9 mouse cellular contexts compared by ENCODE assay signal in genomic region chr5:125153201-125153816, GRCm38 (mm10). TPM values are rescaled to one million over a fixed set of nuclear protein-coding genes. Genes with fewer than 3 reads are reported as not detected.
DNase-seq lines count a peak whose midpoint lies in the region; ATAC-seq and TF ChIP-seq lines count a peak whose summit lies in the region.
"Had no signal": no experiment of that assay in that cellular context is flagged by ENCODE, and none has a peak within 500 bp of the region (broad histone marks: within the 10 kb centered on the region; RNA-seq: fewer than 3 reads in every experiment).

No protein-coding gene starts in this region.

- peaks cover 68% of the 10 kb centered on the region for H3K4me1 ChIP-seq in embryonic facial prominence, embryonic 14.5 days (ENCODE audit: control insufficient read depth, insufficient read depth, low read length)
- H3K4me1 ChIP-seq in olfactory bulb, adult 2 months (ENCODE audit: control insufficient read depth, insufficient read depth, low read length), result peaks cover 92% of the 10 kb centered on the region
- peaks cover 89% of the 10 kb centered on the region for H3K4me1 ChIP-seq in kidney, embryonic 16.5 days (ENCODE audit: insufficient read depth, low read length)

- ATAC-seq in embryonic facial prominence, embryonic 14.5 days (ENCODE audit: low read depth), result no peak
- ATAC-seq in inflammation-experienced regulatory T-cells, adult 6 months, result peak; percentile 71
- no peak for ATAC-seq in kidney, embryonic 16.5 days (ENCODE audit: low FRiP score, low TSS enrichment)

- peak; percentile 35; the same call in 1 of the 2 replicates for TF ChIP-seq CTCF in olfactory bulb, adult 2 months (IDR thresholded peaks at IDR 0.05; ENCODE audit: insufficient read depth, low read depth, low read length)

- no peak for TF ChIP-seq POLR2A in olfactory bulb, adult 2 months (IDR thresholded peaks at IDR 0.05; ENCODE audit: insufficient read depth, low read depth, low read length)

- H3K4me2 ChIP-seq in embryonic facial prominence, embryonic 14.5 days (ENCODE audit: low read depth, low read length), result no peak overlapping the region
- H3K4me2 ChIP-seq in kidney, embryonic 16.5 days (replicated peaks; ENCODE audit: low read depth, low read length), result no peak overlapping the region
- H3K4me2 ChIP-seq: heart, embryonic 15.5 days had no signal

- H3K27me3 ChIP-seq in embryonic facial prominence, embryonic 14.5 days (replicated peaks; ENCODE audit: control insufficient read depth, insufficient read depth, low read length), result no peaks in the 10 kb centered on the region
- no peaks in the 10 kb centered on the region for H3K27me3 ChIP-seq in kidney, embryonic 16.5 days (ENCODE audit: insufficient read depth, low read length)
- H3K27me3 ChIP-seq: heart, embryonic 15.5 days had no signal

- H3K9ac ChIP-seq in embryonic facial prominence, embryonic 14.5 days (ENCODE audit: low read depth, low read length), result no peak overlapping the region
- H3K9ac ChIP-seq in kidney, embryonic 16.5 days (replicated peaks; ENCODE audit: low read length), result no peak overlapping the region
- H3K9ac ChIP-seq: heart, embryonic 15.5 days had no signal

- no peaks in the 10 kb centered on the region; the same call in 1 of the 2 replicates for H3K36me3 ChIP-seq in embryonic facial prominence, embryonic 14.5 days (ENCODE audit: control insufficient read depth, insufficient read depth, low read length)
- H3K36me3 ChIP-seq in kidney, embryonic 16.5 days (ENCODE audit: insufficient read depth, low read length), result no peaks in the 10 kb centered on the region
- H3K36me3 ChIP-seq: heart, embryonic 15.5 days had no signal

- WGBS in embryonic facial prominence, embryonic 14.5 days, result 91% methylated on average over 11 of the region's 11 CpGs
- 52% methylated on average over 11 of the region's 11 CpGs for WGBS in olfactory bulb, adult 2 months
- 80% methylated on average over 11 of the region's 11 CpGs for WGBS in kidney, embryonic 16.5 days

- H3K4me3 ChIP-seq in embryonic facial prominence, embryonic 14.5 days (ENCODE audit: low read depth, low read length), result no peak overlapping the region
- H3K4me3 ChIP-seq in olfactory bulb, adult 2 months (ENCODE audit: insufficient read depth, low read depth, low read length), result no peak overlapping the region
- no peak overlapping the region for H3K4me3 ChIP-seq in kidney, embryonic 16.5 days (ENCODE audit: low read length)
- H3K4me3 ChIP-seq: heart, embryonic 15.5 days had no signal

- no peaks in the 10 kb centered on the region for H3K9me3 ChIP-seq in embryonic facial prominence, embryonic 14.5 days (ENCODE audit: control insufficient read depth, low read length)
- H3K9me3 ChIP-seq in kidney, embryonic 16.5 days (ENCODE audit: low read length), result no peaks in the 10 kb centered on the region
- H3K9me3 ChIP-seq: heart, embryonic 15.5 days had no signal

- H3K27ac ChIP-seq in embryonic facial prominence, embryonic 14.5 days (replicated peaks; ENCODE audit: low read depth, low read length), result peak overlapping the region; percentile 78
- H3K27ac ChIP-seq in olfactory bulb, adult 2 months (ENCODE audit: insufficient read depth, low read depth, low read length), result peak overlapping the region; percentile 55
- H3K27ac ChIP-seq in kidney, embryonic 16.5 days (ENCODE audit: low read length), result no peak overlapping the region

- DNase-seq in thymus, postnatal 0 days (ENCODE audit: low spot score), result peak; percentile 54
- DNase-seq in thymus, postnatal 10 days (ENCODE audit: low spot score in 2 of 2), result no peak
- no peak for DNase-seq in embryonic facial prominence, embryonic 14.5 days (ENCODE audit: low spot score)
- DNase-seq in adrenal gland, postnatal 25 days, result no peak
- no peak for DNase-seq in embryo, embryonic 10.5 days (ENCODE audit: low spot score)

RNA-seq across cellular contexts. Expression of gene Ncor2, which starts 25.7 kb away (rescaled TPM):
- polyA plus RNA-seq in thymus, postnatal 0 days (2015; fragmentation: Nextera tagmentation; extraction: Ambion mirVana), result 14.3 and 19.8 TPM in 2 replicates
- 34.9 and 37.3 TPM in 2 replicates for polyA plus RNA-seq in embryonic facial prominence, embryonic 14.5 days (2014; fragmentation: Nextera tagmentation; extraction: Ambion mirVana)
- polyA plus RNA-seq in inflammation-experienced regulatory T-cells, adult 6 months (2017; shearing (Covaris generic)), result 1 to 10 TPM; 3.9 to 6.7 (median 4.7) TPM
- polyA plus RNA-seq in olfactory bulb, adult 2 months (2012; ENCODE audit: insufficient read depth, insufficient read length, low replicate concordance, missing spikeins), result not detected in 2 replicates
- 316 and 358 TPM in 2 replicates for total RNA-seq in adrenal gland, postnatal 25 days (2021)
- polyA plus RNA-seq in kidney, embryonic 16.5 days (2015; fragmentation: Nextera tagmentation; extraction: Ambion mirVana), result 25.9 and 27.5 TPM in 2 replicates
